Mouse (Mus musculus) neural tube, embryonic 15.5 days (tissue): ENCODE data around the gene Lrrn2. TPM values are rescaled to one million over a fixed set of nuclear protein-coding genes. Genes with fewer than 3 reads are reported as not detected.

Experiments
- ATAC-seq: fragments of 200-750 bp; cut with Nextera tagmentation; 2 replicates; pipeline ENCODE4 v1.8.0; 2017; ENCODE audit warnings: mild to moderate bottlenecking, moderate TSS enrichment, moderate library complexity; ENCODE audit not compliant: low FRiP score
- H3K27ac ChIP-seq: fragments of 300-500 bp; sonication (generic); replicated peaks from 2 replicates; pipeline ENCODE4 v1.5.1; 2015; ENCODE audit warnings: mild to moderate bottlenecking, inconsistent platforms
- H3K27me3 ChIP-seq: fragments of 300-500 bp; sonication (generic); replicated peaks from 2 replicates; pipeline ENCODE4 v1.6.1; 2015; ENCODE audit warnings: inconsistent platforms
- H3K36me3 ChIP-seq: fragments of 300-500 bp; sonication (generic); 2 replicates; pipeline ENCODE4 v1.6.1; 2015; ENCODE audit warnings: inconsistent platforms
- H3K4me1 ChIP-seq: fragments of 300-500 bp; sonication (generic); 2 replicates; pipeline ENCODE4 v1.6.1; 2015; ENCODE audit warnings: inconsistent platforms
- H3K4me2 ChIP-seq: fragments of 300-500 bp; sonication (generic); 2 replicates; pipeline ENCODE4 v1.6.1; 2015; ENCODE audit warnings: inconsistent platforms, mild to moderate bottlenecking, moderate library complexity
- H3K4me3 ChIP-seq: fragments of 300-500 bp; sonication (generic); replicated peaks from 2 replicates; pipeline ENCODE4 v1.5.1; 2015; ENCODE audit warnings: mild to moderate bottlenecking, inconsistent platforms
- H3K9ac ChIP-seq: fragments of 300-500 bp; sonication (generic); replicated peaks from 2 replicates; pipeline ENCODE4 v1.6.1; 2015; ENCODE audit warnings: mild to moderate bottlenecking, inconsistent platforms
- H3K9me3 ChIP-seq: fragments of 300-500 bp; sonication (generic); replicated peaks from 2 replicates; pipeline ENCODE4 v1.6.1; 2016; ENCODE audit warnings: inconsistent platforms
- WGBS: fragments of 180-500 bp; shearing (Covaris S2); methylation state at CpG from one replicate; pipeline ENCODE4 v1.1.7; 2015; ENCODE audit warnings: mixed read lengths; 5-methylcytosine and 5-hydroxymethylcytosine counted together
- polyA plus RNA-seq: library from polyadenylated mRNA; unstranded; fragments of >200 nt; fragmentation: Nextera tagmentation; extraction: Ambion mirVana; gene quantifications from 2 replicates; pipeline ENCODE4 v1.2.1, GENCODE M21; 2015

Gene Lrrn2
- polyA plus RNA-seq, 1 experiment from 2014 or later = 45.9 TPM

- Histone ChIP-seq H3K9ac (no peak overlapping the region), H3K4me2 (no peak overlapping the region), H3K36me3 (no peaks in the 10 kb centered on the region), H3K27ac (no peak overlapping the region), H3K9me3 (no peaks in the 10 kb centered on the region; the same call in 1 of the 2 replicates), H3K27me3 (no peaks in the 10 kb centered on the region), H3K4me1 (peaks cover 9% of the 10 kb centered on the region; the same call in 1 of the 2 replicates), H3K4me3 (no peak overlapping the region)
- no peak for ATAC-seq
- WGBS = 40% methylated on average over 4 of the region's 4 CpGs
Measured at GRCm38 (mm10) chr1:132851771-132852170, 28.3 kb upstream of the Lrrn2 start.

GRCm38 (mm10) chr1:132853312-132853711 is 26.8 kb upstream of the Lrrn2 start:
- Histone ChIP-seq H3K4me3 (no peak overlapping the region), H3K9ac (no peak overlapping the region), H3K27ac (no peak overlapping the region), H3K4me1 (peaks cover 11% of the 10 kb centered on the region), H3K27me3 (no peaks in the 10 kb centered on the region), H3K4me2 (no peak overlapping the region), H3K36me3 (no peaks in the 10 kb centered on the region), H3K9me3 (no peaks in the 10 kb centered on the region)
- ATAC-seq = no peak
- 27% methylated on average over 8 of the region's 8 CpGs for WGBS

- Histone ChIP-seq H3K4me1 (peaks cover 15% of the 10 kb centered on the region), H3K27ac (peak overlapping the region; percentile 18; the same call in 1 of the 2 replicates), H3K4me2 (no peak overlapping the region), H3K27me3 (no peaks in the 10 kb centered on the region), H3K36me3 (no peaks in the 10 kb centered on the region), H3K9ac (no peak overlapping the region), H3K9me3 (no peaks in the 10 kb centered on the region), H3K4me3 (no peak overlapping the region)
- ATAC-seq = peak; percentile 87
- WGBS = 27% methylated on average over 5 of the region's 5 CpGs
Measured at GRCm38 (mm10) chr1:132858516-132859383, 21.3 kb upstream of the Lrrn2 start.

- no peak for ATAC-seq
- 85% methylated on average over 2 of the region's 2 CpGs for WGBS
- Histone ChIP-seq H3K4me3 (no peak overlapping the region), H3K4me2 (no peak overlapping the region), H3K9me3 (no peaks in the 10 kb centered on the region), H3K36me3 (no peaks in the 10 kb centered on the region), H3K9ac (no peak overlapping the region), H3K27ac (no peak overlapping the region), H3K27me3 (no peaks in the 10 kb centered on the region), H3K4me1 (peaks cover 4% of the 10 kb centered on the region)
Measured at GRCm38 (mm10) chr1:132864220-132864619, 15.9 kb upstream of the Lrrn2 start.

- H3K9ac ChIP-seq = no peak overlapping the region
- no peak for ATAC-seq
- no peaks in the 10 kb centered on the region for H3K27me3 ChIP-seq
- no peaks in the 10 kb centered on the region for H3K36me3 ChIP-seq
- no peaks in the 10 kb centered on the region for H3K4me1 ChIP-seq
- H3K4me3 ChIP-seq = no peak overlapping the region
- H3K9me3 ChIP-seq = no peaks in the 10 kb centered on the region
- H3K4me2 ChIP-seq = no peak overlapping the region
- no peak overlapping the region for H3K27ac ChIP-seq
- 83% methylated on average over 4 of the region's 4 CpGs for WGBS
Measured at GRCm38 (mm10) chr1:132865585-132865984, 14.5 kb upstream of the Lrrn2 start.

- ATAC-seq = no peak
- H3K4me2 ChIP-seq = no peak overlapping the region
- no peaks in the 10 kb centered on the region for H3K4me1 ChIP-seq
- no peak overlapping the region for H3K27ac ChIP-seq
- no peak overlapping the region for H3K9ac ChIP-seq
- 0 out of 2 replicates have a peak, but pooled peaks cover 3% of the 10 kb centered on the region for H3K27me3 ChIP-seq
- no peak overlapping the region for H3K4me3 ChIP-seq
- WGBS = 57% methylated on average over 7 of the region's 7 CpGs
- H3K36me3 ChIP-seq = no peaks in the 10 kb centered on the region
- H3K9me3 ChIP-seq = no peaks in the 10 kb centered on the region
Measured at GRCm38 (mm10) chr1:132870327-132870726, 9.7 kb upstream of the Lrrn2 start.

- H3K36me3 ChIP-seq = no peaks in the 10 kb centered on the region
- no peak for ATAC-seq
Measured at GRCm38 (mm10) chr1:132878951-132879610, 992 bp upstream of the Lrrn2 start.

GRCm38 (mm10) chr1:132879801-132880160 is 292 bp upstream of the Lrrn2 start:
- Histone ChIP-seq H3K4me3 (peak overlapping the region; percentile 72), H3K27me3 (peaks cover 12% of the 10 kb centered on the region), H3K27ac (peak overlapping the region; percentile 86), H3K36me3 (no peaks in the 10 kb centered on the region), H3K4me2 (peak overlapping the region; percentile 92), H3K4me1 (peaks cover 35% of the 10 kb centered on the region), H3K9me3 (no peaks in the 10 kb centered on the region), H3K9ac (peak overlapping the region; percentile 90)
- 13% methylated on average over 8 of the region's 8 CpGs for WGBS
- no peak for ATAC-seq

More at GRCm38 (mm10) chr1:132878951-132879610, 992 bp upstream of the Lrrn2 start:
- H3K27me3 ChIP-seq = peaks cover 12% of the 10 kb centered on the region
- no peak overlapping the region for H3K27ac ChIP-seq
- H3K9ac ChIP-seq = no peak overlapping the region
- 17% methylated on average over 11 of the region's 11 CpGs for WGBS
- H3K4me2 ChIP-seq = peak overlapping the region; percentile 92
- H3K4me3 ChIP-seq = no peak overlapping the region
- H3K9me3 ChIP-seq = no peaks in the 10 kb centered on the region
- peaks cover 31% of the 10 kb centered on the region for H3K4me1 ChIP-seq

GRCm38 (mm10) chr1:132881041-132881761 is 1.1 kb downstream of the Lrrn2 start:
- Histone ChIP-seq H3K36me3 (no peaks in the 10 kb centered on the region), H3K27me3 (peaks cover 12% of the 10 kb centered on the region), H3K27ac (peak overlapping the region; percentile 86), H3K4me1 (peaks cover 47% of the 10 kb centered on the region), H3K4me3 (peak overlapping the region; percentile 72), H3K9me3 (no peaks in the 10 kb centered on the region), H3K9ac (peak overlapping the region; percentile 90), H3K4me2 (peak overlapping the region; percentile 92)
- ATAC-seq = peak; percentile 58
- WGBS = under 1% methylated on average over 28 of the region's 28 CpGs

GRCm38 (mm10) chr1:132881836-132882235 is 1.8 kb downstream of the Lrrn2 start:
- H3K36me3 ChIP-seq = no peaks in the 10 kb centered on the region
- H3K4me3 ChIP-seq = peak overlapping the region; percentile 72
- H3K4me2 ChIP-seq = peak overlapping the region; percentile 92
- H3K9me3 ChIP-seq = no peaks in the 10 kb centered on the region
- ATAC-seq = no peak
- WGBS = 39% methylated on average over 9 of the region's 9 CpGs
- H3K27ac ChIP-seq = peak overlapping the region; percentile 86
- H3K27me3 ChIP-seq = peaks cover 12% of the 10 kb centered on the region
- H3K4me1 ChIP-seq = peaks cover 53% of the 10 kb centered on the region
- peak overlapping the region; percentile 90 for H3K9ac ChIP-seq

- ATAC-seq = no peak
- Histone ChIP-seq H3K9ac (no peak overlapping the region), H3K27me3 (no peaks in the 10 kb centered on the region), H3K9me3 (no peaks in the 10 kb centered on the region), H3K27ac (no peak overlapping the region), H3K4me3 (no peak overlapping the region), H3K36me3 (no peaks in the 10 kb centered on the region; the same call in 1 of the 2 replicates), H3K4me1 (peaks cover 63% of the 10 kb centered on the region), H3K4me2 (no peak overlapping the region)
- 31% methylated on average over 4 of the region's 4 CpGs for WGBS
Measured at GRCm38 (mm10) chr1:132885701-132886100, 5.6 kb downstream of the Lrrn2 start.
